Mouse (Mus musculus) bone marrow, adult 2 months (tissue): ENCODE measurements at regions not wholly inside any gene's neighbourhood (a gene's known extent, or its start where the extent isn't known, plus 50 kb on each side); places are given as distances from the start of the nearest gene placed in this dataset.

ENCODE experiments used
- CTCF ChIP-seq: fragments of 200-500 bp; IDR thresholded peaks from 2 replicates; pipeline ENCODE4 v1.5.1; 2011; ENCODE audit warnings: low read length, control low read depth; ENCODE audit not compliant: control insufficient read depth, insufficient read depth
- POLR2A ChIP-seq: fragments of 200-500 bp; IDR thresholded peaks from 2 replicates; pipeline ENCODE4 v1.6.1; 2011; ENCODE audit warnings: low read depth, mild to moderate bottlenecking, control low read depth, low read length, borderline replicate concordance; ENCODE audit not compliant: control insufficient read depth

GRCm38 (mm10) chr4:48779202-48779905 is 116.0 kb downstream of the Cavin4 start:
- TF ChIP-seq CTCF (peak; percentile 52; the same call in 1 of the 2 replicates), POLR2A (no peak)
